Mouse (Mus musculus) embryonic fibroblast, embryonic 13.5 days (primary cell): ENCODE measurements at regions not wholly inside any gene's neighbourhood (a gene's known extent, or its start where the extent isn't known, plus 50 kb on each side); places are given as distances from the start of the nearest gene placed in this dataset.
A peak's percentile ranks its signal among the peaks of the same experiment; 100 is the strongest.

ENCODE experiments used
- H3K27ac ChIP-seq: 2 replicates; pipeline ENCODE4 v1.5.1; 2012; ENCODE audit warnings: low read length, control low read depth, inconsistent platforms; ENCODE audit not compliant: insufficient read depth
- H3K4me1 ChIP-seq: 2 replicates; pipeline ENCODE4 v1.6.1; 2011; ENCODE audit warnings: low read length; ENCODE audit not compliant: control insufficient read depth, insufficient read depth
- H3K4me3 ChIP-seq: 2 replicates; pipeline ENCODE4 v1.5.1; 2011; ENCODE audit warnings: mild to moderate bottlenecking, control low read depth, low read length; ENCODE audit not compliant: insufficient read depth
- CTCF ChIP-seq: IDR thresholded peaks from 2 replicates; pipeline ENCODE4 v1.5.1; 2011; ENCODE audit warnings: mild to moderate bottlenecking, control low read depth, low read length, moderate library complexity, borderline replicate concordance; ENCODE audit not compliant: insufficient read depth
- POLR2A ChIP-seq: IDR thresholded peaks from 2 replicates; pipeline ENCODE4 v1.6.1; 2011; ENCODE audit warnings: low read depth, mild to moderate bottlenecking, control low read depth, low read length, moderate library complexity

GRCm38 (mm10) chr8:116452806-116453205, 52.0 kb upstream of the Dynlrb2 start:
- TF ChIP-seq CTCF (no peak), POLR2A (no peak)
- no peak overlapping the region for H3K4me3 ChIP-seq
- H3K27ac ChIP-seq = no peak overlapping the region
- H3K4me1 ChIP-seq = no peaks in the 10 kb centered on the region

- H3K27ac ChIP-seq = no peak overlapping the region
- TF ChIP-seq POLR2A (no peak), CTCF (no peak)
- H3K4me1 ChIP-seq = no peaks in the 10 kb centered on the region
- H3K4me3 ChIP-seq = no peak overlapping the region
Measured at GRCm38 (mm10) chr8:116451397-116451796, 53.4 kb upstream of the Dynlrb2 start.

- H3K4me3 ChIP-seq = no peak overlapping the region
- TF ChIP-seq POLR2A = no peak
- TF ChIP-seq CTCF = no peak
- H3K27ac ChIP-seq = no peak overlapping the region
- H3K4me1 ChIP-seq = no peaks in the 10 kb centered on the region
Measured at GRCm38 (mm10) chr8:116447452-116447851, 57.3 kb upstream of the Dynlrb2 start.

GRCm38 (mm10) chr8:116442827-116443226, 61.9 kb upstream of the Dynlrb2 start:
- TF ChIP-seq POLR2A (no peak), CTCF (no peak)
- no peak overlapping the region for H3K27ac ChIP-seq
- no peaks in the 10 kb centered on the region for H3K4me1 ChIP-seq
- no peak overlapping the region for H3K4me3 ChIP-seq

GRCm38 (mm10) chr8:116438895-116439294, 65.9 kb upstream of the Dynlrb2 start:
- Histone ChIP-seq H3K4me3 (no peak overlapping the region), H3K4me1 (no peaks in the 10 kb centered on the region), H3K27ac (no peak overlapping the region)
- peak; percentile 51; the same call in 1 of the 2 replicates for TF ChIP-seq CTCF
- no peak for TF ChIP-seq POLR2A

- no peak overlapping the region for H3K27ac ChIP-seq
- no peak for TF ChIP-seq CTCF
- no peak for TF ChIP-seq POLR2A
- H3K4me1 ChIP-seq = no peaks in the 10 kb centered on the region
- H3K4me3 ChIP-seq = no peak overlapping the region
Measured at GRCm38 (mm10) chr8:116435268-116435980, 69.3 kb upstream of the Dynlrb2 start.

- H3K4me3 ChIP-seq = no peak overlapping the region
Measured at GRCm38 (mm10) chr8:116430051-116430450, 74.7 kb upstream of the Dynlrb2 start.

GRCm38 (mm10) chr8:116429649-116430048, 75.1 kb upstream of the Dynlrb2 start:
- Histone ChIP-seq H3K4me3 (no peak overlapping the region), H3K4me1 (no peaks in the 10 kb centered on the region), H3K27ac (no peak overlapping the region)
- TF ChIP-seq POLR2A (no peak), CTCF (no peak)

More at GRCm38 (mm10) chr8:116430051-116430450, 74.7 kb upstream of the Dynlrb2 start:
- TF ChIP-seq POLR2A (no peak), CTCF (no peak)
- Histone ChIP-seq H3K4me1 (no peaks in the 10 kb centered on the region), H3K27ac (no peak overlapping the region)

- no peak overlapping the region for H3K4me3 ChIP-seq
- H3K4me1 ChIP-seq = no peaks in the 10 kb centered on the region
- no peak overlapping the region for H3K27ac ChIP-seq
- no peak for TF ChIP-seq POLR2A
- TF ChIP-seq CTCF = no peak
Measured at GRCm38 (mm10) chr8:116422826-116423225, 81.9 kb upstream of the Dynlrb2 start.

GRCm38 (mm10) chr8:116412703-116413102, 92.1 kb upstream of the Dynlrb2 start:
- no peak overlapping the region for H3K27ac ChIP-seq
- H3K4me1 ChIP-seq = no peaks in the 10 kb centered on the region
- TF ChIP-seq CTCF (no peak), POLR2A (no peak)
- no peak overlapping the region for H3K4me3 ChIP-seq

GRCm38 (mm10) chr8:116410041-116410440, 94.7 kb upstream of the Dynlrb2 start:
- H3K4me3 ChIP-seq = no peak overlapping the region
- TF ChIP-seq POLR2A (no peak), CTCF (no peak)
- no peaks in the 10 kb centered on the region for H3K4me1 ChIP-seq
- no peak overlapping the region for H3K27ac ChIP-seq
